Mouse (Mus musculus) cerebellum, adult 11 months (tissue): ENCODE data around the gene Syt1.

Experiments
- DNase-seq: peaks from one replicate; pipeline ENCODE4 v3.0.0; 2022

The Syt1 gene

GRCm38 (mm10) chr10:108636086-108636485 lies 374.7 kb downstream of the Syt1 start:
- no peak for DNase-seq

- no peak for DNase-seq
Observed at GRCm38 (mm10) chr10:108635616-108636015, 375.2 kb downstream of the Syt1 start.

DNA sequence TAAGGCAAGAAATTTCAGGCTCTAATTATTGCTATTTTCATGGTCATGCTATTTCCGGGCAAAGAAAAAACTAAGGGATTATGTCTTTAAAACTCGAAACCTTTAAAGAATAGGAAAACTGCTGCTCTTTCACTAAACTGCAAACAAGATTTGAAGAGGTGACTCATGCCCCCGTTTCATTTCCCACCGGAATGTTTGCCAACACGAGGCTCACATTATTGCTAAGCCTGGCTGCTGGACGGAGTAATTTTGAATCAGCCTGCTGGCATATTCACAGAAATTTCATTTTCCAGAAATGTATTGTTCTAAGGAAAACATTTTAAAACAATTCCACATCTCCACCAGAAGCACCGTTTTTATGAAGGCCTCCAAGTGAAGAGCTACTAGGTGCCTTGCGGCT lies 379.9 kb downstream of the Syt1 start:
- DNase-seq = no peak

DNA sequence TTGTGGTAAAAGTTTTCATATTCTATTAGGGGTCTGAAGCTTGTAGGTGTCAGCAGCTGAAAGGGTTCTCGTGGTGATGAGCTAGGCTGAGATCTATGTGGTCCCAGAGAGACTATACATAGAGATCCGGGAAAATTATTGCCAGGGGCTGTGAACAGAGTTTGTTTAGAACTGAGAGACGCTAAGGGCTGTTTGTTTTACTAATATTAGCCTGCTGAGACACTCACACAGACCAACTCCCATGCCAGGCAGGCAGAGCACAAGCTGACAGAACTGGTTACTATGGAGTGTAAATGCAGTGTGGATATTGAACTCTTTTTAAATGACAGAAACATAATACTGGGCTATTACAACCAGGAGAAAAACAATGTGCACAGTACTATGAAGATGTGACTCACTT lies 384.4 kb downstream of the Syt1 start:
- DNase-seq = no peak

- DNase-seq = no peak
Observed at GRCm38 (mm10) chr10:108623002-108623401, 387.8 kb downstream of the Syt1 start.

DNA sequence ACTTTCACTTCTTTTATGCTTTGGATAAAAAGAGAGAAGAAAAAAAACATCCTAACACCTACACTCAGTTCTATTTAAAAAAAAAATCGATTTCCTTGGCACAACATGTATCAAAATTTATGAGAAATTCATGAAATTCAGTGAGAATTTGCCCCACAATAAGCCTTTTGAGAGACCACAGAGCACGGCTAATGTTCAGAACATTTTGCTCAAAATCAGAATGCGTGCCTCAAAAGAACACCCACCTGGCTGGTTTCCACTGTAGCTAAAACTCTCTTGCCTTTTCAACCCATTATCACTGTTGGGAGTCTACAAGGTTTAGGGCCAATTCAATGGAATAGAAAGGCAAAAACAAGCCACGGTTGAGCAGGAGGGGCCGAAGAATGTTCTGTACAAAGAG lies 390.9 kb downstream of the Syt1 start:
- no peak for DNase-seq

- no peak for DNase-seq
Observed at GRCm38 (mm10) chr10:108619217-108619616, 391.6 kb downstream of the Syt1 start.

- no peak for DNase-seq
Observed at GRCm38 (mm10) chr10:108610057-108610644, 400.6 kb downstream of the Syt1 start.

DNA sequence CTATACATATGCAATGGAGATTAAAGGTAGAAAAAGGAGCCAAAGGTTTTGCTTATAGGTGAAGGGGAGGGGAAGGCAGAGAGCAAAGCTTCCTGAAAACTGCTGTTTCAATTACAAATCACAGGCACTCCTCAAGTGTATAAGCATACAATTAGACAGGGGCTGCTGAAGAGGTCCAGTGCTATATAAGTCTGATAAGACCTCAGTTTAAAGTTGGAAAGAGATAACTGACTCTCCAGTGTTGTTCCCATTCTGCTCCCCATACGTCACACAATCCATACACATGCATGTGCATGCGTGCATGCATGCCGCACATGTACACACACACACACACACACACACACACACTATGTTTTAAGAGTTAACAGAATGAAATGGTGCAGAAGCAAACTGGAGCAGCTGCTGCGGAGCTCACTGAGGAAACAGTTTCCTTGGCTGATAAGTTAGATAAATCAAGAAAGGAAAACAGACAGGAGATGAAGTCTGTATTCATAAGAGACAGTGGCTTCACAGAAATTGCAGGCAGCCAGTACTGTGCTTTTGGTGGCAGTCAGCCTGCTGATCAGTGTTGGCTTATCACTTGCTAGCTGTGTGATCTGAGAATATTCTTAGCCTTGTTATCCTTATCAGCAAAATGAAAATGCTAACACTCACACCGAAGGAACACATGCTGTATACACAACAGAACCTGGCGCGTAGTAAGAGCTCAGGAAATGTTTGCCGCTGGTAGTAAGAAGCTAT lies 408.9 kb downstream of the Syt1 start:
- DNase-seq = no peak

- DNase-seq = peak; percentile 36
Observed at GRCm38 (mm10) chr10:108600693-108601092, 410.1 kb downstream of the Syt1 start.

- DNase-seq = no peak
Observed at GRCm38 (mm10) chr10:108597385-108597784, 413.4 kb downstream of the Syt1 start.

GRCm38 (mm10) chr10:108596162-108596927 lies 414.4 kb downstream of the Syt1 start:
- no peak for DNase-seq

- DNase-seq = no peak
Observed at GRCm38 (mm10) chr10:108589355-108589754, 421.4 kb downstream of the Syt1 start.

GRCm38 (mm10) chr10:108588924-108589323 lies 421.9 kb downstream of the Syt1 start:
- peak; percentile 21 for DNase-seq

DNA sequence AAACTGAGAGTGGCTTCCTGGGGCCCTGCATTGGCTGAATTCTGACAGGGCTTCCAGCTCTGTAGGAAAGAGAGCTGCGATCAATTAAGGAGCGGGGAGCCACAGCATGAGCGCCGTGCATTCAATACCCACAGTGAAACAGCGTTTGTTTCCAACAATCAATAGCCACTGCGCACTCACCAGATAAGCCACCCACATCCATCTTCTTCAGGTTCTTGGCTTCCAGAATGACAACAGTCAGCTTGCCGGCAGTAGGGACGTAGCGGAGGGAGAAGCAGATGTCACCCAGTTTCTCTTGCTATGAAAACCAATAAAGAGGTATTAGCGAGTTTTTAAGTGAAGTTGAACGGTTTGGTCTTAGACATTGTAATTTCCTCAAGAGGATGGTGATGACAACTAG lies 427.1 kb downstream of the Syt1 start:
- DNase-seq = no peak

- no peak for DNase-seq
Observed at GRCm38 (mm10) chr10:108582397-108582730, 428.4 kb downstream of the Syt1 start.

DNA sequence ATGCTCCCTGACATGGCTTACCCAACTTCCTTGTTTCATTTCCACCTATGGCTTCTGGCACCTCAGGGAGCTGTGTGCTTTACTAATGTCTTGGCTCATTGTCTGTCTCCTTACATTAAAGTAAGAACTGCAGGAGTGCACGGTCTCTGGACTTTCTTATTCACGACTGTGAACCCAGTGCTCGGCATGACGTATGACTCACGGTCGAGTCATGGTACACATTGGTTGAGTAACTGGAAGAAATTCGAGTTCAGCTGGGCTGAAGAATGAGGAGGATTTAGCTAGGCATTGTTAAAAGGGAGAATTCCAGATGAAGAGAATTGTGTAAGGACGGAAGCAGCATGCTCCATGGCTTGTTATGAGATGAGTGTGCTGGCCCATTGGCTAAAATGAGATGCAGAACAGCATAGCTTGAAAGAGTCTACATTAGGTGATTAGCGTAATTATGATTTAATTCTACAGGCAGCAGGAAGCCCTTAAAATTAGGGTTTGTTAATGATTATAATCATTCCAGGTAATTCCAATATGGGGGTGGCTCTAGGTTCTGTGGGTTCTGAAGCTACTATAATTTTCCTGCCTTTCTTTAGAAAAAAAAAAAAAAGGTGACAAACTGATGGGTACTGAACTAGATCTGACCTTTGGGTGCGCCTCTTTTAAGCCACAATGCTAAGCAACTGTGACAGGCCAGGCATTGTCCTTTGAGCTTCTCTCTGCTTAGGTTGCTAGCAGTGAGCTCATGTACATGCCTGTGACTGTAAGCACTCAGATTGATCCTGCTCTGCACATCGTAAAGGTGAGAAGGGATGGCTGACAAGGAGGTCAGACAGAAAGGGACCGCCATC lies 429.0 kb downstream of the Syt1 start:
- no peak for DNase-seq

DNA sequence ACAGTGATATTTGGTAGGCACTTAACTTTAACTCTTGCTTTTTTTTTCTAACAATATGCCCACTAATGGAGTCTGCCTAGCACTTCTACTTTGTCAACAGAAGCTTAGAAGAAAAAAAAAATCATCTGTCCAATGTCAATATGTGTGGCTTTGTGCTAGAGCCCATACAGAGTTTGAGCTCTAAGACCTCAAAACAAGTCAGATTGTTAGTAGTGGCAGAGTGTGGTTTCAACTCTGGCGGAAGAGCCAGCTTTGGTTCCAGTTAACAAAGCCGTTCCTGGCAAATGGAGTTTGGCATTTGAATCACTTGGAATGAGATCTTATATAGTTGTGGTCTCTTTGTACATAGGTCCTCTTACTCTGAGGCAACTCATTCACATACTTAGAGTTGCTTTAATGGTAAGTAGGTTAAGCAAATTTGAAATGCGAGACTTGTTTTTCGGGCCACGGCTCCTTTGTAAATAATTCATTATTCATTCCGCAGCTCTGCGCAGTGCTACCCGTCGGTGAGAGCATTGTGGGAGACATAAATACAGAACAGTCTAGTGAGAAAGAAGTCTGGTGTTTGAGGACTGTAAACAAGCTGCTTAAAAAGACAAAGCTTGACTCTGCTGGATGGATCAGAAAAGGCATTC lies 429.9 kb downstream of the Syt1 start:
- DNase-seq = no peak

- DNase-seq = peak; percentile 30
Observed at GRCm38 (mm10) chr10:108579396-108579795, 431.4 kb downstream of the Syt1 start.

DNA sequence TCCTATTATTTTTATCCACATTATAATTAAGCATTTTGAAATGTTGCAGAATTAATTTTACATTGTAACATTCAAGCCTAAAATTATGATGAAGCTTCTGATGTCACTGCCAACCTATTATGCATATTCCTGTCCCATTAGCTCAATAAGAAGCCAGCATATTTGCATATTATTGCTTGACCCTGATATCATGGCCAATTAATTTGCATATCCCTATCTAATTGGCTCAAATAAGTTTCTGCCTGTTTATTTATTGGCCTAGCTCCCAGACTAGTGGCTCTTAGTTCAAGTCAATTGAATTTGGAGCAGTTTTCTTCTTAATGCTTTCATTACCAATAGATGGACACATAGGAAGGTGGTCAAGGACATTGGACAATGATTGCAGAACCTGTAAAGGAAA lies 433.2 kb downstream of the Syt1 start:
- DNase-seq = no peak

DNA sequence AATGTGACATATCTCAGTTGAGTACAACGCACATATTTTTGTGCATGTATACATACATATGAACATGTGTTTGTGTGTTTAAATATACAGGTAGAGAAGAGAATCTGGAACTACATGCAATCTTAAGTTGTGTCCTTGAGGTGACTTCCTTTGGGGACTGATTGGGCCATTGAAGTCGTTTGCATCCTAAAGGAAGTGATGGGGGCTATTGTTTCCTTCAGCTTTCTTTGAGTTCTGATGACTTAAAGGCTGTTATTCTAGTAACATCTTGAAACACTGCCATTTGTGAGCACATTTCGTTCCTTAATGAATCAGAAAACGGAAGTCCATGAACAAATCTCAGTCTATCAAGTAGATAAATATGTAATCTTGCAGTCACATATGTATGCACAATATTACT lies 438.0 kb downstream of the Syt1 start:
- DNase-seq = no peak

DNA sequence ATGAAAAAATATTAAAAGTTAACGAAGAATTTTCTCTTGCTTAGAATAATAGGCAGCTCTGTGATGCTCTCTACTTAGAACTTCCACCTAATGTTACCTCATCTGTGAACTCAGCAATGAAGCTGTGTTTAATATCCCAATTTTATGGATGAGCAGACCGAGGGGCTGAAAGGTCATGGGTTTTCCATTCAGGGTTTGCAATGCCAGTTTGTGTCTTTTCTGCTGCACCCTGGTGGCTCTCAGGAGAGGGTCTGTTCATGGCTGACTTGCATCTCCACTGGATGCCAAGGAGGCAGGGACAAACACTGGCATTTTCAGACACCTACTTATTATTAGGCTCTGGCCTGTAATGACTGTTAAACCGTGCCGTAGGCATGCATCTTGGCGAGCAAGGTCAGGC lies 439.7 kb downstream of the Syt1 start:
- DNase-seq = no peak
